Mouse (Mus musculus) neural tube, embryonic 13.5 days (tissue): ENCODE data around the gene Neurl1a. TPM values are rescaled to one million over a fixed set of nuclear protein-coding genes. Genes with fewer than 3 reads are reported as not detected.

Experiments used
- ATAC-seq: fragments of 200-750 bp; cut with Nextera tagmentation; 2 replicates; pipeline ENCODE4 v1.8.0; 2017; ENCODE audit warnings: low read depth, mild to moderate bottlenecking, moderate TSS enrichment, moderate library complexity
- H3K27ac ChIP-seq: fragments of 300-500 bp; sonication (generic); replicated peaks from 2 replicates; pipeline ENCODE4 v1.5.1; 2015; ENCODE audit warnings: moderate library complexity, mild to moderate bottlenecking, inconsistent platforms
- H3K27me3 ChIP-seq: fragments of 300-500 bp; sonication (generic); 2 replicates; pipeline ENCODE4 v1.6.1; 2015; ENCODE audit warnings: mild to moderate bottlenecking, inconsistent platforms
- H3K36me3 ChIP-seq: fragments of 300-500 bp; sonication (generic); 2 replicates; pipeline ENCODE4 v1.6.1; 2015; ENCODE audit warnings: mild to moderate bottlenecking, inconsistent platforms
- H3K4me1 ChIP-seq: fragments of 300-500 bp; sonication (generic); replicated peaks from 2 replicates; pipeline ENCODE4 v1.6.1; 2015; ENCODE audit warnings: inconsistent platforms
- H3K4me2 ChIP-seq: fragments of 300-500 bp; sonication (generic); 2 replicates; pipeline ENCODE4 v1.6.1; 2015; ENCODE audit warnings: inconsistent platforms, mild to moderate bottlenecking, moderate library complexity
- H3K4me3 ChIP-seq: fragments of 300-500 bp; sonication (generic); 2 replicates; pipeline ENCODE4 v1.5.1; 2015; ENCODE audit warnings: mild to moderate bottlenecking, inconsistent platforms
- H3K9ac ChIP-seq: fragments of 300-500 bp; sonication (generic); 2 replicates; pipeline ENCODE4 v1.6.1; 2015; ENCODE audit warnings: moderate library complexity, mild to moderate bottlenecking, inconsistent platforms
- H3K9me3 ChIP-seq: fragments of 300-500 bp; sonication (generic); 2 replicates; pipeline ENCODE4 v1.6.1; 2016; ENCODE audit warnings: inconsistent platforms
- WGBS: fragments of 180-500 bp; shearing (Covaris S2); methylation state at CpG from one replicate; pipeline ENCODE4 v1.1.7; 2015; 5-methylcytosine and 5-hydroxymethylcytosine counted together
- polyA plus RNA-seq: library from polyadenylated mRNA; unstranded; fragments of >200 nt; fragmentation: Nextera tagmentation; extraction: Ambion mirVana; gene quantifications from 2 replicates; pipeline ENCODE4 v1.2.1, GENCODE M21; 2015

Neurl1a gene
- polyA plus RNA-seq, 1 experiment from 2014 or later: 7.6 TPM

DNA sequence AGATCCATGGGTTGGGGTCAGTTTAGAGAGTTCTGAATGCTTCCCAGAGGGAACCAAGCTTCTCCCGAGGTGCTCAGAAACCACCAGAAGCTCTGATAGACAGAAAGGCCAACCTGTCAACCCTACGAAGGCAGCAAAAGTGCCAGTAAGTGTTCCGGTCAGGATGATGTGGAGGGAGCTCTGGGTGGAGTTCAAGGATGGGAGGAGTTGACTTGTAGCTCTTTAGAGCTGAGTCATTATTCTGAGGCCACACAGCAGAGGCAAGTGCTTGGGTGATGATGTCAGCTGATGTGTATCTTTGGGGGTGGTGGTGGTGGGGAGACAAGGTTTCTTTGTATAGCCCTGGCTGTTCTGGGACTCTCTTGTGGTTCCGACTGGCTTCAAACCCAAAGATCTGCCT lies 41.0 kb downstream of the Neurl1a start:
- no peak overlapping the region for H3K4me3 ChIP-seq
- no peak for ATAC-seq
- H3K9me3 ChIP-seq: no peaks in the 10 kb centered on the region
- no peak overlapping the region for H3K27ac ChIP-seq
- 84% methylated on average over 4 of the region's 4 CpGs for WGBS
- no peak overlapping the region for H3K4me2 ChIP-seq
- peaks cover 24% of the 10 kb centered on the region for H3K4me1 ChIP-seq
- no peaks in the 10 kb centered on the region for H3K27me3 ChIP-seq
- H3K36me3 ChIP-seq: no peaks in the 10 kb centered on the region
- no peak overlapping the region for H3K9ac ChIP-seq

DNA sequence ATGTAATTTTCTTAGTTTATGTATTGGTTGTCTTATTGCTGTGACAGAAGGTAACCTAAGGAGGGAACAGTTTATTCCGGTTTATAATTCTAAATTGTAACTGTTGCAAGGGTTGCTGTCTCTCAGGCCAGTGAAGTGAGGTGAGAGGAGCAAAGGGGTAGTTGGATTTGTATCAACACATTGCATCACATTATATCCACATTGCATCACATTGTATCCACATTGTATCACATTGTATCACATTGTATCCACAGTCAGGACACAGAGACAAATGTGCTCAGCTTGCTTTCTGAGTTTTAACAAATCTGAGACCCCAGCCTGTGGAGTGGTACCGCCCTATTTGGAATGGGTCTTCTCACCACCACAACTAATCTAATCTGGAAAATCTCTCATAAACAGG lies 41.6 kb downstream of the Neurl1a start:
- no peaks in the 10 kb centered on the region for H3K36me3 ChIP-seq
- no peak overlapping the region for H3K4me3 ChIP-seq
- H3K9ac ChIP-seq: no peak overlapping the region
- H3K9me3 ChIP-seq: no peaks in the 10 kb centered on the region
- 87% methylated on average over 2 of the region's 2 CpGs for WGBS
- ATAC-seq: no peak
- peaks cover 24% of the 10 kb centered on the region for H3K4me1 ChIP-seq
- no peak overlapping the region for H3K27ac ChIP-seq
- no peak overlapping the region for H3K4me2 ChIP-seq
- no peaks in the 10 kb centered on the region for H3K27me3 ChIP-seq

DNA sequence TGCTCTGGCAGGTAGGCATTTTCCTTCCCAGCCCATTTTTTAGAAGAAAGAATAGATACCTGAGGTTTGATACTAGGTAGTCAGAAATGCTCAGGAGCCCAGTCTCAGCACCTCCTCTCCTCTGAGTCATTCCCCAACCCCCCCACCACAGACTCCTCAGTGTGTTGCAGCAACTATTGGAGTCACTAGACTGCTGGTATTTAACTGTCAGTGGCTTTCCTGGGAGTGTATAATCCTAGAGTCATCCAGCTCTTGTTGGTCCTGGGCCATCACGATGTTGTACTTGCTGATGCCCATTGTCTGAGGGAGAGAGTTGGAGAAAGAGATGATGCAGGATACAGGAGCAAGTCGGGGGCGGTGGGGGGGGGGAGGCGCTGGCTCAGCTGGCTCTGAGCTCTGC lies 42.4 kb downstream of the Neurl1a start:
- 77% methylated on average over 4 of the region's 4 CpGs for WGBS
- Histone ChIP-seq H3K4me2 (no peak overlapping the region), H3K4me1 (peaks cover 24% of the 10 kb centered on the region), H3K27me3 (no peaks in the 10 kb centered on the region), H3K9me3 (no peaks in the 10 kb centered on the region), H3K36me3 (no peaks in the 10 kb centered on the region), H3K9ac (no peak overlapping the region), H3K4me3 (no peak overlapping the region), H3K27ac (no peak overlapping the region)
- ATAC-seq: no peak

DNA sequence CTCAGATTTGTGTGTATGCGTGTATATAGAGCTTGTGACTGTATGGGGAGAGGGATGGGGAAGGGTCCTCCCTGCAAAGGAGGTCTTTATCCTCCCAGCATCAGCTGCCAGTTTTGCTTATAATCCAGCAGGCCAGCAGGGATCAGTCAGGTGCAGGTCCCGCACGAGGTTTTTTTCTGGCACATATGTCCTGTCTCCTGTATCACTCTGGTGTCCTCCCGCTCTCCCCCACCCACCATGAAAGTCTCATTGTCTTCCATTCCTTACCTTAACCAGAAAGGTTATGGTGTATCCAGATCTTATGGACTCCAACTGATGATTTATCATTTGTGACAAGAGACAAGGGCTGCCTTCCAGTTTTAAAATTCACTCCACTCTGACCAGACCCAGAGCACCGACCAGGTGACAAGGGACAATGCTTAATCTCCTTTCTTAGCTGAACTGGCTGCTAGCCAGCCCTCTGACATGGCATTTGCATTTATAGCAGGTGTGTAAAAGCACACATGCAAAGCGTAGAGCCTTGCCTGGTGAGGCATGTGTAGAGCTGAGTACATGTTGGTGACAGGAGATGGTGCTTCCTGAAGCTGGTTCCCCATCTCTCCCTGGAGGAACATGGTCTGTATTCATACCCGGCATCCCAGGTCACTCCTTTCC lies 43.0 kb downstream of the Neurl1a start:
- Histone ChIP-seq H3K9me3 (no peaks in the 10 kb centered on the region), H3K27ac (no peak overlapping the region)
- ATAC-seq: no peak

DNA sequence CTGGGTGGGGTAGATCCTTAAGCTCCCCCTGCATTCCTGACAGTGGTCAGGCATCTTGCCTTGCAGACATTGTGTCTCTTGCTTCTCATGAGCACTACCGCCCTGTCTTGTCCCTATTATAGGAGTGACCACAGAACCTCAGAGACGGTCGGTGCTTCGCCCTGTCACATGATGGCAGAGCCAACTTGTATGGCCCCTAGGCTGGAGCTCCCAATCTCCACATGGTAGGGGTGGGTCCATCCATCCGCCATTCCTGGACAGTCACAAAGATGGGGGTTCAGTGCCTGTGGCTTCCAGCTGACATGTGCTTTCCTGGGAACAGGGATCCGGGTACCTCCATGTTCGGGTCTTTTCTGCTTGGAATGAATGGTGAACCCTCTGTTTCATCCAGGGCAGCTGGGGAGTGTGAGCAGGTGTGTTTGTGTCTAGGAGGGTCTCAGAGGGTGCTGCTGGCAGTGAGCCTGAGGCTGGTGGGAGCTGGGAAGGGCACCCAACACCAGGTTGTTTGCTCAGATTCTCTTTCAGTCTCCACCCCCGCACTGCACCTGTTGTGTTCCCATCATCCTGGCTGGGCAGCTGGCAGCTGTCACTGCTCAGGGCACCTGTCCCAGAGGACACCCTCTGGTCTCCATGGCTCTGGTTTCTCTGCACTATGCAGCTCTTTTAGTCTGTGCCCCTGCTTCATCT lies 43.7 kb downstream of the Neurl1a start:
- H3K9ac ChIP-seq: no peak overlapping the region
- H3K4me3 ChIP-seq: no peak overlapping the region
- no peaks in the 10 kb centered on the region for H3K27me3 ChIP-seq
- no peak overlapping the region for H3K27ac ChIP-seq
- H3K9me3 ChIP-seq: no peaks in the 10 kb centered on the region
- H3K4me2 ChIP-seq: no peak overlapping the region
- H3K36me3 ChIP-seq: no peaks in the 10 kb centered on the region
- H3K4me1 ChIP-seq: peaks cover 24% of the 10 kb centered on the region
- ATAC-seq: peak; percentile 30; the same call in 1 of the 2 replicates
- WGBS: 84% methylated on average over 8 of the region's 8 CpGs

More for the DNA sequence above, 43.0 kb downstream of the Neurl1a start:
- Histone ChIP-seq H3K27me3 (no peaks in the 10 kb centered on the region), H3K4me2 (no peak overlapping the region), H3K4me1 (peaks cover 24% of the 10 kb centered on the region), H3K4me3 (no peak overlapping the region), H3K9ac (no peak overlapping the region), H3K36me3 (no peaks in the 10 kb centered on the region)
- 73% methylated on average over 7 of the region's 7 CpGs for WGBS

DNA sequence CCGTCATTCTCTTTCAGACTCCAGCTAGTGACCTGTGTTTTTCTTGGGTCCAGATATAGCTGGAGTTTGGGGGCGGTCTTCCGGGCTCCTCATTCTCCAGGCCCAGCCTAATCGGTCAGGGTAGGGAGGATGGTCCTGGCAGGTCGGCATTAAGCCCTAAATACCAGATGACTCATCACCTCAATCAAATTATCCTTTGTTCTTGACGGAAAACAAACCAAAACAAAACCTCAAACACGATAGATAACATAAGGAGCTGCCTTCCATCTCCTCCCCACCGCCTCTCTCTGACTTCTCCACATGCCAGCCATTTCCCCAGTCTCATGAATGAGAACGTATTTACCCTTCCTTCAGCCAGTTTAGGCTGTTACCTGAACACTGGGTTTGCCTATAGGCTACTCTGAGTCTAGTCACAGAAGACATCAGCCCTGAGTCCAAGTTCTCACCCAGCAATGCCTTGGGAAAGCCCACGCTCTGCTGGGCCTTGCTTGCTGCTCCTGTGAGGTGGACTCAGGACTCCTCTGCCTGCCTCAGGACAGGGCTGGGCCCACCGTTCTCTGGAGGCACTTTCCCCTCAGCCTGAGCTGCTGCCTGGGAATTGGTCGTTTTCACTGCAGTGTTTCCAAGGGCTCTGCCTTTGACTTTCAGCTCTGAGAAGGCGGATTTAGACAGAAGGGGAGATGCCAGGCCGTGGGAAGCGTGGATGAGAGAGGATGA lies 44.4 kb downstream of the Neurl1a start:
- H3K4me2 ChIP-seq: no peak overlapping the region
- H3K36me3 ChIP-seq: no peaks in the 10 kb centered on the region
- H3K27ac ChIP-seq: no peak overlapping the region
- H3K27me3 ChIP-seq: no peaks in the 10 kb centered on the region
- no peak for ATAC-seq
- no peak overlapping the region for H3K4me3 ChIP-seq
- H3K4me1 ChIP-seq: peaks cover 24% of the 10 kb centered on the region
- WGBS: 67% methylated on average over 15 of the region's 15 CpGs
- H3K9me3 ChIP-seq: no peaks in the 10 kb centered on the region
- H3K9ac ChIP-seq: no peak overlapping the region

DNA sequence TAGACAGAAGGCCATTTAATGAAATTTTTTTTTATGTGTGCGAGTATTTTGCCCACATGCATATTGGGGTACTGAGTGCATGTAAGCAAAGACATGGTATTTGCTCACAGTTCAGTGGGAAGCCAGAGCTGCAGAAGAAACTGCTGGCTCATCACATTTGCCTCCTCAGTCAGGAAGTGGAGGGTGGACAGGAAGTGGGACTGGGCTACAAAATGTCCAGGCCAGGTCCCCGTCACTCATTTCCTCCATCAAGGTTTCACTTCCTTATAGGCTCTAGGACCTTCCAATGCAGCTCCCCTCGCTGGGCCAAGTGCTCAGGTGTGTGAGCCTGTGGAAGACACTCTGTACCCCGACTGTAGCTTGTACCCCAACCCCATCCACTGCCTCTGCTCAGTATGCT lies 46.1 kb downstream of the Neurl1a start:
- Histone ChIP-seq H3K27me3 (no peaks in the 10 kb centered on the region), H3K36me3 (no peaks in the 10 kb centered on the region), H3K4me1 (peaks cover 37% of the 10 kb centered on the region), H3K9ac (no peak overlapping the region), H3K9me3 (no peaks in the 10 kb centered on the region), H3K4me2 (no peak overlapping the region), H3K4me3 (no peak overlapping the region), H3K27ac (no peak overlapping the region)
- WGBS: 88% methylated on average over 4 of the region's 4 CpGs
- no peak for ATAC-seq

DNA sequence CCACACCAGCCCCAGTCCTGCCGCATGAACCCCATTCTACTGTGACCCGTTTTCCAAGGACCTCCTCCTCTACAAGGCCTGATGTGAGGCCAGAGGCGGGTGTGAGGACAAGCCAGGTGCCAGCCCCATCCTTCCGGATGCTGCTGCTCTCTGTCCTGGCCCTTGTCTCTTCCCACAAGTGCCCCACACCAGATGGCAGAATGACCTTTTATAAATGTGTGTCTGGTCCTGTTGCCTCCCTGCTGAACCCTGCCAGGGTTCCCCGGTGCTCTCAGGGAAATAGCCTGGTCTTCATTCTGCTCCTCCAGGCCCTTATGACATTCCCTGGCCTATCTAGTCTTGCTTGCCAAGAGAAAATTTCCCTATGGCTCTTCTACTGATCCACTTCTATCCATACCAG lies 47.2 kb downstream of the Neurl1a start:
- no peak overlapping the region for H3K9ac ChIP-seq
- no peaks in the 10 kb centered on the region for H3K36me3 ChIP-seq
- H3K4me1 ChIP-seq: peaks cover 37% of the 10 kb centered on the region
- H3K4me3 ChIP-seq: no peak overlapping the region
- no peak overlapping the region for H3K27ac ChIP-seq
- H3K27me3 ChIP-seq: no peaks in the 10 kb centered on the region
- no peak for ATAC-seq
- H3K9me3 ChIP-seq: no peaks in the 10 kb centered on the region
- 87% methylated on average over 5 of the region's 5 CpGs for WGBS
- H3K4me2 ChIP-seq: no peak overlapping the region

DNA sequence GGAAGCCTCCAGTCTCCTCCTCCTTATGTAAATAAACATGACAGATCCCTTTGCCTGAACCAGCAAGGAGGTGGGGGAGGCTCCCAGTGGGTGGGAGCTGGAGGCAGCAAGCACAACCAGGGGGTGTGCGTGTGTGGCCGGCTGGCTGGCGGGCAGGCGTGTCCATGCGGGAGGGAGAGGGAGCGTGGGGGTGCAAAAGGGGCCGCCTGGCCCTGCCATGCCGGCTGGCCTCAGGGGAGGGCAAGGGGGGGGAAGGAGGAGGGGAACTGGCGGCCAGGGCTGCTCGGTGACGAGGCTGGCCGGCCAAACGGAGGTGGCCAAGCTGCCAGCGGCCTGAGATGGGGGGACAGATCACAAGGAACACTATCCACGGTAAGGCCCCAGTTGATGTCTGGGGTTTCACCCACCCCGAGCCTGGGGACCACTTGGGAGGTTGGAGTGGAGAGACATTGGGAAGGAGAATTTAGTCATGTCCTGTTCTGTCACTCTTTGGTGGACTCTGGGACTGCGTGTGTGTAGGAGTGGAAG lies 50.2 kb downstream of the Neurl1a start:
- Histone ChIP-seq H3K4me2 (peak overlapping the region; percentile 49), H3K9me3 (no peaks in the 10 kb centered on the region), H3K4me3 (peak overlapping the region; percentile 11), H3K9ac (peak overlapping the region; percentile 60), H3K27me3 (no peaks in the 10 kb centered on the region), H3K27ac (0 out of 2 replicates have a peak overlapping the region, but pooled peaks have one; percentile 7), H3K36me3 (no peaks in the 10 kb centered on the region), H3K4me1 (peaks cover 13% of the 10 kb centered on the region)
- WGBS: 10% methylated on average over 15 of the region's 17 CpGs
- peak; percentile 51; the same call in 1 of the 2 replicates for ATAC-seq

DNA sequence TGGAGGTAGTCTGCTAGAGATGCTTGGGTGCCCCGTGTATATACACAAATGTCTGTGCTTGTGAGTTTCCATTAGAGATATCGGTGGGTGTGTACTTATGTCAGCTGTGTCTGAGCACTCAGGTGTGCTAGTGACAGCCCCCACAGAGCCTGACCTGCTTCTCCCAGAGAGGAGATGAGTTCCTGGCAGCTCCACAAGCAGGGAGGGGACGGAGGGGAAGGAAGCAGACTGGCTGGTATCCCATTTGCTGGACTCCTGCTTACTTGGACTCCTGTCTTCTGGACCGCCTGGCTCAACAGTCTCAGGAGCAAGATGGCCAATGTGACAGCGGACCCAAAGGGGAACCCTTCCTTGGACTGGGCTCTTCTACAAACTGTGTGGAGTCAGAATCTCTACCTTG lies 50.8 kb downstream of the Neurl1a start:
- Histone ChIP-seq H3K9ac (no peak overlapping the region), H3K27ac (no peak overlapping the region), H3K4me2 (peak overlapping the region; percentile 49), H3K36me3 (no peaks in the 10 kb centered on the region), H3K9me3 (no peaks in the 10 kb centered on the region), H3K4me3 (no peak overlapping the region), H3K4me1 (peaks cover 13% of the 10 kb centered on the region), H3K27me3 (no peaks in the 10 kb centered on the region)
- no peak for ATAC-seq
- 81% methylated on average over 5 of the region's 5 CpGs for WGBS

DNA sequence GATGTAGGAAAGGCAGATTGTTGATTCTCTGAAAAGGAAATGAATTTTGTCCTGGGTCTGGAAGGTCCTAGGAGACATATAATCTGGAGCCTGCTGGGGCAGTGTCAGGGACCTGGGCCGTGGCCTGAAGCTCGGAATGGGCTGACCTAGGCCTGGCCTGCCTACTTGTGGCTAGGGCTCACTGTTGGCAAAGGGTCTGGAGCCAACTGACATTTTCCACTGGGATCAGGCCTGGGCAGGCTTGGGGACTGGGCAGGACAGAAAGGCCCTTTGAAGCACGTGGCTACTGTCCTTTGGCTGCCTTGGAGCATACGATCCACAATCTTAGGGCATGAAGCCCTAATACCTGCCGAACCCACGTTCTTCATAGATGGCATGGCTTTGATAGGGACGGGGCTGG lies 51.5 kb downstream of the Neurl1a start:
- H3K4me3 ChIP-seq: no peak overlapping the region
- no peak for ATAC-seq
- H3K4me1 ChIP-seq: peaks cover 13% of the 10 kb centered on the region
- WGBS: 89% methylated on average over 7 of the region's 7 CpGs
- no peaks in the 10 kb centered on the region for H3K36me3 ChIP-seq
- H3K27me3 ChIP-seq: no peaks in the 10 kb centered on the region
- no peak overlapping the region for H3K9ac ChIP-seq
- H3K4me2 ChIP-seq: no peak overlapping the region
- H3K9me3 ChIP-seq: no peaks in the 10 kb centered on the region
- H3K27ac ChIP-seq: no peak overlapping the region

DNA sequence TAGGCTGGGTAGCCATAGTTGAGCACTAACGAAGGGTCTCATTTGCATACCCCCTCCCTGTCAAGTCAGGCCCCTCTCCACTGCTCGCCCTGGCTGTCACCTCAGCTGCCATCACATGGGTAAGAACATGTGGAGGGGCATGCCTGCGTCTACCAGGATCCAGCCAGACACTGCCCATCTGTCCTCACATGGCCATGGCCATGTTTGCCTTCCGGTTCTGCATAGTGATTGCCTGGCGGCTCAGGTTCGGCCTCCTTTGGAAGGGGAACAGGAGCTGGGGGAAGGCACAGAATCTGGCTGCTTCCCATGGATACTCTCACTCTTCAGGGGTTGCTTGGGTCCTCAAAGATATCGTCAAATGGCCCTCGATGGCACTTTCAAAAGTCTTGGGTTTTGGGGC lies 52.1 kb downstream of the Neurl1a start:
- Histone ChIP-seq H3K4me3 (no peak overlapping the region), H3K9ac (no peak overlapping the region), H3K36me3 (no peaks in the 10 kb centered on the region), H3K27me3 (no peaks in the 10 kb centered on the region), H3K4me1 (peaks cover 13% of the 10 kb centered on the region), H3K4me2 (no peak overlapping the region), H3K27ac (no peak overlapping the region), H3K9me3 (no peaks in the 10 kb centered on the region)
- ATAC-seq: no peak
- 81% methylated on average over 8 of the region's 8 CpGs for WGBS
